Mouse (Mus musculus): ENCODE data around the gene A730071L15Rik. TPM values are rescaled to one million over a fixed set of nuclear protein-coding genes. Genes with fewer than 3 reads are reported as not detected.

Gene A730071L15Rik
- total and polyA plus RNA-seq, 3 experiments = 0.42 TPM; not detected in 2

DNA sequence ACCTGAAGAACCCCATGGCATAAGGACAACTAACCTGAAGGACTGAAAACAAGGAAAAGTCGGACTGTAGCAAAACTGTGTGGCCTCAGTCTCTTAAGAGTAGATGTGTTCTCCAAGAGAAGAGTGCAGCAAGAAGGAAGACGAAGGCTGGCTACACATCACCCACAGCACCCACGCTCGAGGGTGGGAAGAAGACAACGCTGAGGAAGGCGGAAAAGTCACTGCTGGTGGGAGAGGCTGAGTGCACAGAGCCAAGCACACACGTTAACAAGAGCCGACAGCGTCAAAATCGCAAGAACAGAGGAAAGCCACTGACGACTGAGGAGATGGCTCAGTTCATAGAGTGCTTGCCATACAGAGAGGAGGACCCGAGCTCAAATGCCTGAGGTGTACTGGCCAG is 36.1 kb upstream of the A730071L15Rik start:
- Histone ChIP-seq H3K79me2 (replicated peaks; ENCODE audit: control insufficient read depth, extremely low read depth, insufficient read depth, poor library complexity, severe bottlenecking) (peaks cover 15% of the 10 kb centered on the region), H3K27me3 (replicated peaks) (no peaks in the 10 kb centered on the region), H3K27ac (ENCODE audit: insufficient read depth, low read depth) (no peak overlapping the region), H3K9ac (ENCODE audit: insufficient read depth, low read depth) (no peak overlapping the region), H3K4me2 (ENCODE audit: insufficient read depth, low read depth, poor library complexity, severe bottlenecking) (no peak overlapping the region), H3K9me3 (replicated peaks; ENCODE audit: low read length) (peaks cover 2% of the 10 kb centered on the region), H3K4me3 (replicated peaks in 1 of 3; ENCODE audit: low read depth in 2 of 3, low read length in 2 of 3, poor library complexity in 1 of 3) (no peak overlapping the region), H3K36me3 (replicated peaks in 1 of 2; ENCODE audit: control insufficient read depth in 1 of 2, insufficient read depth in 1 of 2, low read length in 1 of 2) (peaks cover 0 to 49% of the 10 kb centered on the region in 2 experiments), H3K4me1 (ENCODE audit: control insufficient read depth in 1 of 2, insufficient read depth in 2 of 2) (peaks cover 0 to 46% of the 10 kb centered on the region in 2 experiments; a peak in 3 of 4 replicates)
- no peak for DNase-seq (ENCODE audit: extremely low read depth)
- in situ Hi-C loops (cut with MboI; ENCODE audit: low pct_ligation_motif_present, low pct_unique_long_range_greater_than_20kb, low sequenced_read_pairs) (no loop called here), dilution Hi-C loops (cut with MboI; ENCODE audit: extremely low pct_ligation_motif_present, extremely low pct_unique_long_range_greater_than_20kb, low sequenced_read_pairs) (no loop called here)
- no peak for TF ChIP-seq JUND (conservative IDR thresholded peaks at IDR 0.05; ENCODE audit: low read depth, low read length)
- TF ChIP-seq ZMIZ1 (IDR thresholded peaks at IDR 0.05; ENCODE audit: low read depth, low read length) = no peak
- no peak for TF ChIP-seq CTCF (conservative IDR thresholded peaks at IDR 0.05 in 1 of 2, IDR thresholded peaks at IDR 0.05 in 1 of 2; ENCODE audit: low read depth in 2 of 2, low read length in 2 of 2)
- no peak for TF ChIP-seq JUN (IDR thresholded peaks at IDR 0.05; ENCODE audit: insufficient read depth, low read depth, low read length)
- TF ChIP-seq ZKSCAN1 (IDR thresholded peaks at IDR 0.05; ENCODE audit: borderline replicate concordance, low read depth, low read length) = no peak
- no peak for TF ChIP-seq PAX5 (IDR thresholded peaks at IDR 0.05; ENCODE audit: low read length)
- TF ChIP-seq KAT2A (IDR thresholded peaks at IDR 0.05; ENCODE audit: insufficient replicate concordance, low read length) = no peak
- no peak for TF ChIP-seq MAZ (IDR thresholded peaks at IDR 0.05; ENCODE audit: low read depth, low read length)
- no peak for TF ChIP-seq ELF1 (IDR thresholded peaks at IDR 0.05; ENCODE audit: low read depth, low read length)
- TF ChIP-seq NELFE (IDR thresholded peaks at IDR 0.05; ENCODE audit: low read depth, low read length) = no peak
- no peak for TF ChIP-seq SMC3 (IDR thresholded peaks at IDR 0.05; ENCODE audit: low read depth, low read length)
- no peak for TF ChIP-seq GABPA (IDR thresholded peaks at IDR 0.05; ENCODE audit: insufficient replicate concordance, low read depth, low read length)
- no peak for TF ChIP-seq MAFK (IDR thresholded peaks at IDR 0.05; ENCODE audit: insufficient replicate concordance, low read length)
- TF ChIP-seq HCFC1 (IDR thresholded peaks at IDR 0.05; ENCODE audit: low read depth, low read length) = no peak
- no peak for TF ChIP-seq ETS1 (conservative IDR thresholded peaks at IDR 0.05; ENCODE audit: low read depth, low read length)

DNA sequence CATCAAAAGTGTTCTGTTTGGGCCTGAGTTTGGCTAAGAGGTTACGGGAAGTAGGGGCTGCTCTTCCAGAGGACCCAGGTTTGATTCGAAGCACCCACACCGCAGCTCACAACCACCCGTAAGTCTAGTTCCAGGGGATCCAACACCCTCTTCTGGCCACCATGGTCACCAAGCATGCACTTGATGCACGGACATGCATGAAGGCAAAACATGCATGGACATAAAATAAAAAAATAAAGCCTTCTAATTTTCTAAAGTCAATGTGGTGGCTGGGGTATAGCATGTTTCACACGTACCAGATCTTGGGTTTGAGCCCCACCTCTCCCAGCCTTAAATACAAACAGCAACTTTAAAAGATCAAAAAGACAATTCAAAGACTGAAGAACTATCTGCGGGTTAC is 35.0 kb upstream of the A730071L15Rik start:
- Histone ChIP-seq H3K4me2 (ENCODE audit: insufficient read depth, low read depth, poor library complexity, severe bottlenecking) (no peak overlapping the region), H3K79me2 (replicated peaks; ENCODE audit: control insufficient read depth, extremely low read depth, insufficient read depth, poor library complexity, severe bottlenecking) (peaks cover 7% of the 10 kb centered on the region; the same call in 1 of the 2 replicates), H3K4me1 (ENCODE audit: control insufficient read depth in 1 of 2, insufficient read depth in 2 of 2) (peaks cover 0 to 42% of the 10 kb centered on the region in 2 experiments; a peak in 3 of 4 replicates), H3K27me3 (replicated peaks) (no peaks in the 10 kb centered on the region), H3K27ac (ENCODE audit: insufficient read depth, low read depth) (no peak overlapping the region), H3K4me3 (replicated peaks in 1 of 3; ENCODE audit: low read depth in 2 of 3, low read length in 2 of 3, poor library complexity in 1 of 3) (no peak overlapping the region), H3K9ac (ENCODE audit: insufficient read depth, low read depth) (no peak overlapping the region), H3K9me3 (replicated peaks; ENCODE audit: low read length) (peaks cover 13% of the 10 kb centered on the region), H3K36me3 (replicated peaks in 1 of 2; ENCODE audit: control insufficient read depth in 1 of 2, insufficient read depth in 1 of 2, low read length in 1 of 2) (peaks cover 0 to 58% of the 10 kb centered on the region in 2 experiments)
- dilution Hi-C loops (cut with MboI; ENCODE audit: extremely low pct_ligation_motif_present, extremely low pct_unique_long_range_greater_than_20kb, low sequenced_read_pairs) (no loop called here), in situ Hi-C loops (cut with MboI; ENCODE audit: low pct_ligation_motif_present, low pct_unique_long_range_greater_than_20kb, low sequenced_read_pairs) (loop anchor here (5.0 kb wide), 2 partner anchors 32 to 1692 kb away; no protein-coding TSS in a partner anchor)
- TF ChIP-seq ZC3H11A (IDR thresholded peaks at IDR 0.05; ENCODE audit: low read depth, low read length) (no peak), EP300 (IDR thresholded peaks at IDR 0.05; ENCODE audit: low read length) (no peak), IRF4 (IDR thresholded peaks at IDR 0.05; ENCODE audit: low read depth, low read length) (no peak), JUN (IDR thresholded peaks at IDR 0.05; ENCODE audit: insufficient read depth, low read depth, low read length) (no peak), KAT2A (IDR thresholded peaks at IDR 0.05; ENCODE audit: insufficient replicate concordance, low read length) (no peak), MYC (IDR thresholded peaks at IDR 0.05; ENCODE audit: low read depth, low read length) (no peak), NELFE (IDR thresholded peaks at IDR 0.05; ENCODE audit: low read depth, low read length) (no peak), TCF12 (IDR thresholded peaks at IDR 0.05; ENCODE audit: low read depth, low read length) (no peak), NRF1 (IDR thresholded peaks at IDR 0.05; ENCODE audit: low read depth, low read length) (no peak), USF1 (IDR thresholded peaks at IDR 0.05; ENCODE audit: low read depth, low read length) (no peak), MEF2A (IDR thresholded peaks at IDR 0.05; ENCODE audit: borderline replicate concordance, low read depth, low read length) (no peak), MXI1 (IDR thresholded peaks at IDR 0.05; ENCODE audit: low read depth, low read length) (no peak), ZNF384 (IDR thresholded peaks at IDR 0.05; ENCODE audit: low read depth, low read length) (no peak), POLR2AphosphoS2 (IDR thresholded peaks at IDR 0.05; ENCODE audit: low read depth, low read length) (no peak), GABPA (IDR thresholded peaks at IDR 0.05; ENCODE audit: insufficient replicate concordance, low read depth, low read length) (no peak), E2F4 (IDR thresholded peaks at IDR 0.05; ENCODE audit: insufficient replicate concordance, low read depth, low read length) (no peak), ETS1 (conservative IDR thresholded peaks at IDR 0.05; ENCODE audit: low read depth, low read length) (no peak), JUND (conservative IDR thresholded peaks at IDR 0.05; ENCODE audit: low read depth, low read length) (no peak), MAX (IDR thresholded peaks at IDR 0.05; ENCODE audit: low read length) (no peak), SIN3A (IDR thresholded peaks at IDR 0.05; ENCODE audit: low read length) (no peak)
- DNase-seq (ENCODE audit: extremely low read depth) = no peak
